Mouse (Mus musculus) midbrain, embryonic 16.5 days (tissue): ENCODE data around the gene Man2a1. TPM values are rescaled to one million over a fixed set of nuclear protein-coding genes. Genes with fewer than 3 reads are reported as not detected.
A peak's percentile ranks its signal among the peaks of the same experiment; 100 is the strongest.

Source experiments
- ATAC-seq: fragments of 200-750 bp; cut with Nextera tagmentation; 2 replicates; pipeline ENCODE4 v1.8.0; 2017; ENCODE audit warnings: moderate TSS enrichment
- H3K27ac ChIP-seq: fragments of 300-500 bp; sonication (generic); 2 replicates; pipeline ENCODE4 v1.5.1; 2014; ENCODE audit warnings: mild to moderate bottlenecking, low read length, mixed read lengths
- H3K27me3 ChIP-seq: fragments of 300-500 bp; sonication (generic); 2 replicates; pipeline ENCODE4 v1.6.1; 2014; ENCODE audit warnings: low read depth, low read length, mixed read lengths; ENCODE audit not compliant: control insufficient read depth, insufficient read depth
- H3K36me3 ChIP-seq: fragments of 300-500 bp; sonication (generic); 2 replicates; pipeline ENCODE4 v1.6.1; 2014; ENCODE audit warnings: mild to moderate bottlenecking, low read length, moderate library complexity, mixed read lengths; ENCODE audit not compliant: control insufficient read depth, insufficient read depth
- H3K4me1 ChIP-seq: fragments of 300-500 bp; sonication (generic); 2 replicates; pipeline ENCODE4 v1.6.1; 2014; ENCODE audit warnings: mild to moderate bottlenecking, low read length, mixed read lengths; ENCODE audit not compliant: control insufficient read depth, insufficient read depth
- H3K4me2 ChIP-seq: fragments of 300-500 bp; sonication (generic); 2 replicates; pipeline ENCODE4 v1.6.1; 2014; ENCODE audit warnings: mild to moderate bottlenecking, low read length, mixed read lengths
- H3K4me3 ChIP-seq: fragments of 300-500 bp; sonication (generic); 2 replicates; pipeline ENCODE4 v1.5.1; 2014; ENCODE audit warnings: low read depth, mild to moderate bottlenecking, low read length, moderate library complexity, mixed read lengths
- H3K9ac ChIP-seq: fragments of 300-500 bp; sonication (generic); 2 replicates; pipeline ENCODE4 v1.6.1; 2014; ENCODE audit warnings: low read depth, low read length, mixed read lengths
- H3K9me3 ChIP-seq: fragments of 300-500 bp; sonication (generic); replicated peaks from 2 replicates; pipeline ENCODE4 v1.6.1; 2014; ENCODE audit warnings: mild to moderate bottlenecking, low read length, mixed read lengths; ENCODE audit not compliant: control insufficient read depth, poor library complexity, severe bottlenecking
- WGBS: fragments of 180-500 bp; shearing (Covaris S2); extraction: QIAGEN DNeasy Blood & Tissue Kit; methylation state at CpG from one replicate; pipeline ENCODE4 v1.1.7; 2014; 5-methylcytosine and 5-hydroxymethylcytosine counted together
- polyA plus RNA-seq: library from polyadenylated mRNA; unstranded; fragments of >200 nt; fragmentation: Nextera tagmentation; extraction: Ambion mirVana; gene quantifications from 2 replicates; pipeline ENCODE4 v1.2.1, GENCODE M21; 2015

The Man2a1 gene
- polyA plus RNA-seq, 1 experiment from 2014 or later = 5.3 TPM

DNA sequence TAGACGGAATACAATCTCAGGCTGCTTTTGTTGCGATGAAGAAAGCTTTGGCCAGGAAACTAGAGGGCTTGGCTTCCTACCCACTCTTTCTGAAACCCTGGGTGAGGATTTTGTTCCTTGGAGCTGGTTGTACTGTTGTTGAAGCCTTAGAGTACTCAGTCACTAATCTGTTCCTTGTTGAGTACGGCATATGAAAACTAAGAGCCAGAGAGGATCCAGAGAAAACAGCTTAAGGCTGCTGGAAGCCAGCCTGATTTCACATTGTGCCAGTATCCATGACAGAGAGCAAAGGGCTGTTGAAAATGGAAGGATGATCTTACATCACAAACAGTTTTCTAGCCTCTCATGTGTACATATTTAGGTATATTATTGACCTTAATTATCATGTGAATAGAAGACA, 7.7 kb upstream of the Man2a1 start:
- no peaks in the 10 kb centered on the region for H3K36me3 ChIP-seq
- no peak overlapping the region for H3K4me3 ChIP-seq
- H3K27me3 ChIP-seq = no peaks in the 10 kb centered on the region
- no peaks in the 10 kb centered on the region for H3K4me1 ChIP-seq
- H3K27ac ChIP-seq = no peak overlapping the region
- no peak overlapping the region for H3K9ac ChIP-seq
- H3K4me2 ChIP-seq = no peak overlapping the region
- no peaks in the 10 kb centered on the region for H3K9me3 ChIP-seq
- WGBS = 72% methylated on average over 3 of the region's 3 CpGs
- no peak for ATAC-seq

DNA sequence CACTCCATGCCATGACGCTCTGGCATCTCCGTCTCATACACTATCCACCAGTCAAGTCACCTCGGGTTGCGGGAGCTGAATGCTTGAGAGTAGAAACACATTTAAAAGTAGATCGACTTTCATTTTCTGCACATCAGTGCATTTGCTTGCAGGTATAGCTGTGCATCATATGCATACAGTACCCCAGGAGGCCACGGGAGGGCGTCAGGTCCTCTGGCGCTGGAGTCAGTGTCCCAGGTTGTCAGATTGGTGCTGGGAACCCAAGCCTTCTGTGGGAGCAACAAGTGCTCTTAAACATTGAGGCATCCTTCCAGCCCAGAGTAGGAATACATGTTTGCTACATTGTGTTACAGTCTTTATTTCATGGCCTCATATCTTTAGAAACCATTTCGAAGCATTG, 2.8 kb upstream of the Man2a1 start:
- WGBS = 90% methylated on average over 9 of the region's 9 CpGs
- Histone ChIP-seq H3K4me2 (no peak overlapping the region), H3K4me3 (no peak overlapping the region), H3K27ac (no peak overlapping the region), H3K9ac (no peak overlapping the region), H3K27me3 (no peaks in the 10 kb centered on the region), H3K9me3 (no peaks in the 10 kb centered on the region), H3K36me3 (no peaks in the 10 kb centered on the region), H3K4me1 (peaks cover 5% of the 10 kb centered on the region; the same call in 1 of the 2 replicates)
- ATAC-seq = no peak

DNA sequence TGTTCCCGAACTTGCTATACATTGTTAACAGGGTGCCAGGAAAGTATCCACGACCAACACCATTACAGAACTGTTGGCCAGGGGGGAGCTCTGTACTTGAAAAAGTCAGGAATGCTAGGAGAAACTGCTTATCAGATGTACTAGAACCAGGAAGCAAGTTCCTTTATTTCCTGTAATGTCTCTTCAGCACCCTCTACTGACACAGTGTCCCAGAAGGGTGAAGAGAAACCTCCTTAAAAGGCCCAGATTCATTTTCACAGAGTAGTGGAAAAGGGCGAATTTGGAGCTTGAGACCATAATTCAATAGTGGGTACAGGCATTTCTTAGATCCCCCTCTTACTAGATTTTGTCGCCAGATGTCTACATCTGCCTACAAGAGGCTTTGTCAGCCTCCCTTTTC, 620 bp upstream of the Man2a1 start:
- H3K9ac ChIP-seq = peak overlapping the region; percentile 90; the same call in 1 of the 2 replicates
- H3K27ac ChIP-seq = peak overlapping the region; percentile 93
- 32% methylated on average over 4 of the region's 4 CpGs for WGBS
- H3K27me3 ChIP-seq = no peaks in the 10 kb centered on the region
- ATAC-seq = peak; percentile 30; the same call in 1 of the 2 replicates
- H3K4me1 ChIP-seq = peaks cover 24% of the 10 kb centered on the region
- H3K4me2 ChIP-seq = peak overlapping the region; percentile 91
- peak overlapping the region; percentile 95 for H3K4me3 ChIP-seq
- H3K36me3 ChIP-seq = no peaks in the 10 kb centered on the region
- H3K9me3 ChIP-seq = no peaks in the 10 kb centered on the region

DNA sequence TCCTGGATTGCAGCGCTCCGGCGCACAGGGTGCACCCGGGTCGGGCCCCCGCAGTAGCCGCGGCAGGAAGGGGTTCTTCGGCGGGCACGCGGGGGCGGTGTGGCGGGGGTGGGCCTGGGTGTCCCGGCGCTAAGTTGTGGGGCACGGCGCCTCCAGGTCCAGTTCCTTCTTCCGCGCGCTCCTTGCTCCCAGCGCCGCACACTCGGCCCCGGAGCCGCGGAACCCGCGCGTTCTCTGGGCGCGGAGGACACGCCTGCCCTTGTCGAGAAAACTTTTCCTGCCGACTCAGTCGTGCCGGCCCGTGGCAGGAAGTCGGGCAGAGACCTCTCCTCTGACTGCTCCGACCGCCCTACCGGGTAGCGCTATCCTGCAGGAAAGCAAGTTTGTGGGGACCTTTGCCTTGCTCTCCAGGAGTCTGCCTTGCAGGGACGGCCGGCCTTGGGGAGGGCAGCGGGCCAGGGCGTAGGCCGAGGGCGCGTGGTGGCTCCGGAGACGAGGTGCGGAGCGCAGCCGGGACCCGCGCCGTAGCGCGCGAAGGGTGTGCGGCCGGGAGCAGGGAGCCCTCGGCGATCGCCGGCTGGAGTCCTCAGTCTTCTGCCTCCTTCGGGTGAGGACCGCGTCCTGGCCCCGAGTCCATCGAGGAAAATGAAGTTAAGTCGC, 685 bp downstream of the Man2a1 start:
- H3K9ac ChIP-seq = peak overlapping the region; percentile 90
- H3K4me1 ChIP-seq = peaks cover 24% of the 10 kb centered on the region
- H3K27ac ChIP-seq = peak overlapping the region; percentile 93
- H3K36me3 ChIP-seq = no peaks in the 10 kb centered on the region
- no peaks in the 10 kb centered on the region for H3K9me3 ChIP-seq
- peak; percentile 57 for ATAC-seq
- H3K4me3 ChIP-seq = peak overlapping the region; percentile 95
- H3K4me2 ChIP-seq = peak overlapping the region; percentile 91
- no peaks in the 10 kb centered on the region for H3K27me3 ChIP-seq
- 1% methylated on average over 63 of the region's 73 CpGs for WGBS

DNA sequence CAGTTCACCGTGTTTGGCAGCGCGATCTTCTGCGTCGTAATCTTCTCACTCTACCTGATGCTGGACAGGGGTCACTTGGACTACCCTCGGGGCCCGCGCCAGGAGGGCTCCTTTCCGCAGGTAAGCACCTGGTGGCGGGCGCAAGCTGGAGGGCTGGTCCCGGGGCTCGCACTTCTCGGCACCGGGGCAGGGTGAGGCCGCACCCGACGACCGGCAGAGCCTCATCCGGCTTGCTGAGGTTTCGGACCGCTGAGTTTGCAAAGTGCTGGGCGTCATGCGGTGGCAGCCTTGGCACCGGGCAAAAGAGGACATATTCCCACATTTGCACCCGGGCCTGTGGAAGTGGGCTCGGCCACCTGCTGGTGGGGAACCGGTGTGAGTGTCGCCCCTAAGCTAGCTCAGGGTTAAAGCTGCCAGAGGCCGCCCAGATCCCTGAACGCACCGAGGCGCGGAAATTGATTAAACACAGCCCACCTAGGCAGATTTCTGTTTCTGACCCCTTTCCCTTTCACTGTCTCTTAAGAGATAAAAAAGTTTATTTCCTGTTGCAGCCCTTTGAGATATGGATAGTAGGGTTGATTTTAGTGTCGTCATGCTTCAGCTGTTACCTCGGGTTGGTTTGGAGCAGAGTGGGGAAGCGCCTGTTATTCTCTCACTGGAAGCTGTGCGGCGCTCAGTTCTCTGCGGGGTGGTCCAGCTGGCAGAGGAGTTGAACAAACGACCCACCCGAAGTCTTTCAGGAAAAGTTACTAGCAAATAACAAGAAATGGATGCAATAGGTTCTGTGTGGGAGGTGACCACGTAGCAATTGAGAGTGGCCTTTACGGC, 1.4 kb downstream of the Man2a1 start:
- H3K4me2 ChIP-seq = peak overlapping the region; percentile 91
- no peak overlapping the region; the same call in 1 of the 2 replicates for H3K27ac ChIP-seq
- peaks cover 24% of the 10 kb centered on the region for H3K4me1 ChIP-seq
- no peaks in the 10 kb centered on the region for H3K9me3 ChIP-seq
- peak overlapping the region; percentile 90 for H3K9ac ChIP-seq
- WGBS = under 1% methylated on average over 44 of the region's 44 CpGs
- peak; percentile 53; the same call in 1 of the 2 replicates for ATAC-seq
- H3K27me3 ChIP-seq = no peaks in the 10 kb centered on the region
- H3K4me3 ChIP-seq = peak overlapping the region; percentile 95
- H3K36me3 ChIP-seq = no peaks in the 10 kb centered on the region

DNA sequence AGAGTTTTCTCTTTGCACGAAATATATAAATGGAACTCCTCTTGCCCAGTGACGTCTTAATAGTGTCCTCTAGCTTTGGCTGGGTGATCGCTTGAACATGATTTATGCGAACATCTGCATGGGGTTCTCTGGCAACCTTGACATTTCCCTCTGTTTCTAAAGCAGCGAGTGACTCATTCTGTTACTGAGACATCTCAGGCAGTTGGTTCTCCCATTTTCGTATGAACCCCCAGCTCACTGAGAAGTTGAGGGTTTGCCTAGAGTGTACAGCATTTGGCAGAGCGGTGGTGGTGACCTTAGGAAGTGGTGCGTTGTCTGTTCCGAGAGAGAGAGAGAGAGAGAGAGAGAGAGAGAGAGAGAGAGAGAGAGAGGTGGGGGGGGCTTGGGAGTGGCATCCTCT, 2.6 kb downstream of the Man2a1 start:
- Histone ChIP-seq H3K36me3 (no peaks in the 10 kb centered on the region), H3K9me3 (no peaks in the 10 kb centered on the region), H3K4me3 (peak overlapping the region; percentile 95), H3K4me1 (peaks cover 24% of the 10 kb centered on the region), H3K9ac (peak overlapping the region; percentile 47; the same call in 1 of the 2 replicates), H3K27ac (no peak overlapping the region), H3K27me3 (no peaks in the 10 kb centered on the region), H3K4me2 (peak overlapping the region; percentile 91)
- WGBS = 48% methylated on average over 9 of the region's 9 CpGs
- no peak for ATAC-seq

DNA sequence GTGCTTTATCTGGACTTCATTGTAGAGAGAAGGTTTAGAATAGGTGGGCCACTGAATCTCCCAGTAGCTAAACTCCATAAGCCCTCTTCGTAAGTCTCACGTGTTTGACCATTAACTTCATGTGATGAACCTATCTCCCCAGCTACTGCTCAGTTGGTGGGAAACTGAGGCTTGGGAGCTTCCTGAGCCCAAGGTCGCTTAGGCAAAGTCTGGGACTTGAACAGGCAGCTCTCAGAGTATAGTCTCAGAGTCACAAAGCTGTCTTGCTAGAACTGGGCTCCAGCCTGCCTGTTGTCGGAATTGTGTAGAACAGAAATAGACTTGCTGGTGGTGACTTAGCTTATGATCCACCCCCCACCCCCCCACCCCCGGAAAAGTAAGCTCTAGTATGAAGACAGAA, 3.0 kb downstream of the Man2a1 start:
- H3K4me3 ChIP-seq = peak overlapping the region; percentile 95
- no peak for ATAC-seq
- H3K36me3 ChIP-seq = no peaks in the 10 kb centered on the region
- H3K9me3 ChIP-seq = no peaks in the 10 kb centered on the region
- peaks cover 24% of the 10 kb centered on the region for H3K4me1 ChIP-seq
- 87% methylated on average over 5 of the region's 5 CpGs for WGBS
- H3K27me3 ChIP-seq = no peaks in the 10 kb centered on the region
- no peak overlapping the region for H3K9ac ChIP-seq
- H3K27ac ChIP-seq = no peak overlapping the region
- peak overlapping the region; percentile 91 for H3K4me2 ChIP-seq

DNA sequence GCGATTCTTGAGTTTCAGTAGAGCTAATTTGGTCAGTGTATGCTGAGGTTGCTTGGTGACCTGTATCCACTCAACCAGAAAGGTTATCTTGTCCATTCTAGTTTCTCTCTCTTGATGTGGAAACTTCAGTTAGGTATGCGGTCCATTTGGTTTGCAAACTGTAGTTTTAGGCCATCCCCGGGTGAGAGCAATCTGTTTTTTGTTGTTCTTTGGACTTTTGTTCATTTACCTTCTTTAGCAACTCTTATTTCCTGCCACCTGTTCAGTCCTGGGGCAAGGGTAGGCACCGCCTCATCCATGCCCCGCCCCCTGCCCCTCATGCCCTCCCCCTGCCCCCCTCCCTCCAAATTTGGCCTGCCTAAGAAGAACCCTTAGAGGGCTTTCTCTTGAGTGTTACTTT, 3.6 kb downstream of the Man2a1 start:
- Histone ChIP-seq H3K4me1 (peaks cover 24% of the 10 kb centered on the region), H3K4me2 (peak overlapping the region; percentile 91), H3K4me3 (peak overlapping the region; percentile 95; the same call in 1 of the 2 replicates), H3K36me3 (no peaks in the 10 kb centered on the region), H3K27ac (no peak overlapping the region), H3K27me3 (no peaks in the 10 kb centered on the region), H3K9me3 (no peaks in the 10 kb centered on the region), H3K9ac (no peak overlapping the region)
- no peak for ATAC-seq
- WGBS = 69% methylated on average over 5 of the region's 5 CpGs

DNA sequence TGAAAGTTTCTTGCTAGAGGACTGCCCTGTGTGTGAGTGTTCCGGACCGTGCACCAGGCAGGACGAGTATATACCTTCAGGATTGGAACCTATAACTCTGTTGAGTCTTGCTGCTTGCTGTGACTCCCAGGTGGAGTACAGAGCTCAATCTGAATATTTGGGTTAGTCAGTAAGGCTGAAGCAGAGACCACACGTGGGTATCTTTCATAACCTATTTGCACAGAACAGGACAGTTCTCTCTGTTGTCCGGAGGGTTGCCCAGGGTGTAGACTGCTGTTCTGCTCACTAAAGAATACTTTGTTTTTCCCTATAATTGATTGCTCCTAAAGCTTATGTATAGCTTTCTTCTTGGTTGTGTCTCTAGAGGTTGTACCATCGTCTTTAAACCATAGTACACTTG, 7.7 kb downstream of the Man2a1 start:
- no peak overlapping the region for H3K4me2 ChIP-seq
- no peak overlapping the region for H3K9ac ChIP-seq

More for the DNA sequence above, 7.7 kb downstream of the Man2a1 start:
- H3K4me3 ChIP-seq = no peak overlapping the region
- H3K4me1 ChIP-seq = peaks cover 17% of the 10 kb centered on the region
- no peak overlapping the region for H3K27ac ChIP-seq
- no peak for ATAC-seq
- WGBS = 92% methylated on average over 6 of the region's 6 CpGs
- no peaks in the 10 kb centered on the region for H3K27me3 ChIP-seq
- H3K9me3 ChIP-seq = no peaks in the 10 kb centered on the region
- H3K36me3 ChIP-seq = no peaks in the 10 kb centered on the region
